Mouse (Mus musculus): Measurements from ENCODE around the gene Rnh1.

Rnh1 gene

DNA sequence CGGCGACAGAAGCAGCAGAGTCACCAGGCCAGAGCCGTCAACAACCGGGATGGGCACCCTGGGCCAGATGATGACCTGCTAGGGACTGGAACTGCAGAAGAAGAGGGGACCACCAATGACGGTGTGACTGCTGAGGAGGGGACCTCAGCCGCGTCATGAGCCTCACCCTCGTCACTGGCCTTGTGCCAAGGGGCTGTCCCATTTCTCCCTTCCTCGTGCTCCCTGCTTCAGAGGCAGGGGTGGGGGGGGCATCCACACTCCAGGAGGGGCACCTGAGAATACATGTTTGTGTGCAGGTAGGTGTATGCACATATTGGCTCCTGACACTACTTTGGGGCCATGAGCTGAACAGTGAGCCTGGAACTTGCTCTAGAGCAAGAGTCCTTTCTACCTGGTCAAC is 17.3 kb downstream of the Rnh1 start:
- no peak for DNase-seq

DNA sequence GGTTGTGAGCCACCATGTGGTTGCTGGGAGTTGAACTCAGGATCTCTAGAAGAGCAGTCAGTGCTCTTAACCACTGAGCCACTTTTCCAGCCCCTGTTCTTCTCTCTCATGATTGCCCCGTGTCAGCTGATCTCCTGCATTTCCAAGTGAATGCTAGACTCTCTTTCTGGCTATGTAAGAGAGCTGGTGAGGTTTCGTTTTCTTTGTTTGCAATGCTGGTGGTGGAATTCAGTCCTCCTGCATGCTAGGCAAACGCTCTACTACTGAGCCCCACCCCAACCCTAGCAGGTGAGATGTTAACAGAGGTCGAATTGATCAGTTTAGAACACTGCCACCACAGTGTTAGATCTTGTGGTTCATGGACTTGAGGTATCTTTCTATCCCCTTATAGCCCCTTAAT is 24.0 kb downstream of the Rnh1 start:
- DNase-seq, result no peak

DNA sequence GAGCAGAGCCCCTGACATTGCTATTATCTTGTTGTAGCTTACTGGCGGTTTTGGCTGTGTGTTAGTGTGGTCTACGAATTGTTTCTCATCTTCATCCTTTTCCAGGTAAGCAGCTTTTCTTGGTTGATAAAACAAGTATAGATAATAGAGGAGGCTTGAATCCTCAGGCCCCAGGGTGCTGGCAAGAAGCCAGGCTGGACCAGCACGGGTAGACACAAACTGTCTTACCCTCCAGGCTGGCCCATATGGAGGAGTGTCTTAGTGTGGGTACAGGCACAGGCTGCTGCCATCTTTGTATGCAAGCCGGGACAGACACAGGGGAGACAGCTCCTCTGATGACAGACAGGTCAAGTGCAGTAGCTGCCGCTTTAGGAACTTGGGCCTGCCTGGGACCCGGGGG is 25.6 kb downstream of the Rnh1 start:
- no peak for DNase-seq

DNA sequence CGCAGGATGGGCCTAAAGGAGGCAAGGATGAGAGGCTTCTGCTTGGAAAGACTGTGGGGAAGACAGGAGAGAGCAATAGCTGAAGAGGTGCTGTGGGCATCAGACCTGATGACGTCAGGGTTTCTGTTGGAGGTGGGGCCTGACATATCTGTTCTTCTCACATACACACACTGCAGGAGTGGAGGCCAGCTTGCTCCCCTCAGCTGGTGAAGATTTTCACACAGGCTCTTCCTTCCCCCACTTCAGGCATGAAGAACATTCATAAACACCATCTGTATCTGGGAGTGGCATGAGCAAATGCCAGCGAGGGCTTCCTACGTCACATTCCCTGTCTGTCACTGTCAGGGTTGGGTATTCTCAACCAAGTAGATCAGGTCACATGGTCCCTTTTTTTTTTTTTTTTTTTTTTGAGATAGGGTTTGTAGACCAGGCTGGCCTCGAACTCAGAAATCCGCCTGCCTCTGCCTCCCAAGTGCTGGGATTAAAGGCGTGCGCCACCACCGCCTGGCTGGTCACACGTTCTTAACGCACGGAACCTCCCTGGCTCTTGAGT is 26.5 kb downstream of the Rnh1 start:
- no peak for DNase-seq

DNA sequence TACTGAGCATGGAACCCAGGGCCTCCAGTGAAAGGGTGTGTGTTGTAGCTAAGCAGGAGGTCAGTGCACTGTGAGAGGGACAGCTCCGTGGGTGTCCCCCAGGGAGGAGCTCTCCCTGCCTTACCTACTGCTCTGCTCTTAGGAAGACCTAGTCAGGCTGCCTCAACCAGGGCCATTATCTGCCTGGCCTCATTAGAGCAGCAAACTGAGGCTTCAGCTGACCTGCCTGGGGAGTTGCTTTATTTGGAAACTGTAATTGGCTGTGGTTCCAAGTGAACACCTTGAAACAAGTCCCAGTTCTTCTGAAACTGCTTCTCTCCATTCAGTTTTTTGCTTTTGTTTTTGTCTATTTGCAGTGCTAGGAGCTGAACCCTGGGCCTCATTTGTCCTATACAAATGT is 27.3 kb downstream of the Rnh1 start:
- DNase-seq, result no peak

DNA sequence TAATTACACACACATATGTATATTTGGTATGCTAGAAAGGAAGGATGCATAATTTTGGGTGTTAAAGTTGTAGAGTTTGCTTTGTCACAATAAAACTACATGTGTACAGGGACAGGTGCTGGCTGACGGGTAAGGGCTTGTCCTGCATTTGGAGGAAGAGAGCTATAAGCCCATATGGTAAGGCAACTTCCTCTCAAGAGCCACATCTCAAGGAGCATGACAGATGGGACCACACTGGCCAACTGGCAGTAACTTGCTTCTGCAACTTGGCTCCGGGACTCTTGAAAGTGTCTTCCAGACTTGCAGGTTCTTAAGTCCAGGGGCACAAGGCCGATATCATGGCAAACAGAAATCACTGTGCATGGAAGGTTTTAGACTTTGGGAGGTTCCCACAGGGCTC is 28.0 kb downstream of the Rnh1 start:
- no peak for DNase-seq

DNA sequence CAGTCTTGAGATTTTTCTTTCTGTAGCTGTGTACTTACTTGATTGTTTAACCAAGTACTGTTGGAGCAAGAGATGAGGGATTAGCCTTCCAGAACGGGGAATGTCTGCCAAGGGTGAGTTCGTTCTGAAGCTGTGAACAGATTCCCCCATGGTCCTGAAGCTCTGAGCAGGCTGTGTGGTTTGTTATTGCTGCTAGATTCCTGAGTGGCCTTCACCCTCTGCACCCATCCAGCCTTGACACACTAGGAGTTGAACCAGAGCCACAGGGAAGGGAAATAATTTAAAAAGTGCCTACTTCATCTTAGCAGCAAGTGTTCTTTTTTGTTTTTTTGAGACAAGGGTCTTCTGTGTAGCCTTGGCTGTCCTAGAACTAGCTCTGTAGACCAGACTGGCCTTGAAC is 28.8 kb downstream of the Rnh1 start:
- no peak for DNase-seq

DNA sequence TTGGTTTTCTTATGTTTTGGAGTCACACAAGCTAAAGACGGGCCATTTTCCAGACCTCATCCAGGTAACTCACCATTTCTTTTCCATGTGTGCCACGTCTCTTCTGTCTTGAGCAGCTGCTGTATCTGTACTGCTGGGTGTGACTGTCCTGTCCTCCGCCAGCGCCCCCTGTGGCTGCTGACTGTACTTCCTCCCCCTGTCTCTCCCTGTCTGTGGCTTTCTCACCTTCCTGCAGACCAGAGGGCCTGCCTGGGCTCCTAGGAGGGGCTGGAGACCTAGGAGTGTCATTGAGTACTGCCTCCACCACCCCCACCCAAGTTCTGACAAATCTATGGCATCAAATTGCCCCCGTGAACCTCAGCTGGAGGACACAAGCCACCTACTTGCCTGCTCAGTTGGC is 29.5 kb downstream of the Rnh1 start:
- peak; percentile 50 to 54 for DNase-seq

DNA sequence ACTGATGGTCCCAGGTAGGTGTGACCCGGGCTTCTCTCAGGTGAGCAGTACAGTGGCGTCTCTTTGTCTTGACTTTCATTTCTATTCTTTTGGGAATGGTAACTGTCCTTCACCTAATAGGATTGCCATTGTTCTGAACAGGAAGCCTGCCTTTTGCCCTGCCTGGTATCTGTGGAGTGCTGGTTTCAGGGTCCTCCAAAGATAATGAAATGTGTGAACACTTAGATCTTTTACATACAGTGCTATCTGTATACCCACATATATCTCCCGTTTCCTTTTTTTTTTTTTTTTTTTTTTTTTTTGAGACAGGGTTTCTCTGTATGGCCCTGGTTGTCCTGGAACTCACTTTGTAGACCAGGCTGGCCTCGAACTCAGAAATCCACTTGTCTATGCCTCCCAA is 31.3 kb downstream of the Rnh1 start:
- no peak for DNase-seq

DNA sequence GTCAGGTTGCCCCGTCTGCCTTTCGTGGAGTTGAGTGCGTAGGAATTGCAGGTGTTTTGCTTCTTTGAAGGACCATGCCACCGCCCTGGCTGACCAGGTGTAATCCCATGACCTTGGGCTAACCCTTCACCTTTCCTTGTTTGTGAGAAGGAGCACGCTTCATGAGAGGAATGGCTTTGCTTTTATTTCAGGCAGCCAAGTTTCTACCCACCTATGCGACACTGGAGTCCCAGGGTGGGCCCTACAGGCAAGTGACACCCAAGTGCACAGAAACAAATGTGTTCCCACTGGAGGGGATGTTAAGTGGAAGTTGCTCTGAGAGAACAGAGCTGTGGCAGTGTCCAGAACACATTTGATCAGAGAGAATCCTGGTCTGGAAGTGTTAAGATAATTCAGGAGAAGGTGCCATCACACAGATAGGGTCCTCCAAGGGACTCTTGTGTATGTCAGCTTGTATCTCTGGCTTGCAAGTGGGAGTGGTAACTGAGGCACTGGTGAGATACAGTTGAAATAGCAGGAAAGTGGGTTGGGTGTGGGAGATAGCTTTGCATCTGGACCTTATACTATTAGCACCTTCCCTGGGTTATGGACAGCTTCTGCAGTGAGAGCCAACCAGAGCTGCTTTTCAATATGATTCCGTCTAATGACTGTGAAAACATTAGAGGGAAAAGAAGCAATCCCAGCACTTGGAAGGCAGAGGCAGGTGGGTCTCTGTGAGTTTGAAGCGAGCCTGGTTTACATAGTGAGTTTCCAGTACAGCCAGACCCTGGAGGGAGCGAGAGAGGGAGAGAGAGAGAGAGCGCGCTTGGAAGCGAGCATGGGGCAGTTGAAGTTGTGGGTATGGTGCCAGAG is 40.5 kb downstream of the Rnh1 start:
- peak in 1 of 2 experiments; percentile 30 for DNase-seq

DNA sequence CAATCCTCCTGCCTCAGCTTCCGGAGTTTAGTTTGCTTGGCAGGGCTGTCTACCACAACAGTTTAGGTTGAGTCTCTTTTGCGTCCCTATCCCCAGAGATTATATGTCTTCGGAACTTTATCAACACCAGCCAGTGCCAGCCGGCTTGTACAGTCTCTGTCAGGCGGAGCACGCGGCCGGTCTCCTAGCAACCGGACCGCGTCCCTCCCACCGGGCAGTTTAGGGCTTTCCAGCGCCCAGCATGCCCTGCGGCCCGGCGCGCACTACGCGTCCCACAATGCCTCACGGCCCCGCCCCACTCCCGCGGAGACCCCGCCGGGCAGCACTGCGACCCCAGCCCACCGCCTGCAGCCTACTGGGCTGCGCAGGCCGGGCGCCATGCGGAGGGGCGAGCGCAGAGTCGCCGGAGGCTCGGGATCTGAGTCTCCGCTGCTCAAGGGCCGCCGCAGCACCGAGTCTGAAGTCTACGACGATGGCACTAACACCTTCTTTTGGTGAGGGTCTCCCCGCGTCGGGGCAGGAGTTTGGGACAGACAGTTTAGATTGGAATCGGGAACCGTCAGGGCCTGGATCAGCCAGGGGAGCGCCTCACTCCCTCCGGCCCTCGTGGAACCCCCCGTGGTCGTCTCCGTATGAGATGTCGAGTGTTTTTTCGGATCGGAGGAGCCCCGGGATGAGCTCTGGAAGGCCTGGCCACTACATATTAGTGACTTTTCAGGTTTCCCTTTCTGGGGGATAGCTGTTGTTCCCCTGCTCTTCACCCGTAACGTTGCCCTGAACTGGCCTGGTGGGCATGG is 41.4 kb downstream of the Rnh1 start:
- peak; percentile 93 to 96 for DNase-seq

DNA sequence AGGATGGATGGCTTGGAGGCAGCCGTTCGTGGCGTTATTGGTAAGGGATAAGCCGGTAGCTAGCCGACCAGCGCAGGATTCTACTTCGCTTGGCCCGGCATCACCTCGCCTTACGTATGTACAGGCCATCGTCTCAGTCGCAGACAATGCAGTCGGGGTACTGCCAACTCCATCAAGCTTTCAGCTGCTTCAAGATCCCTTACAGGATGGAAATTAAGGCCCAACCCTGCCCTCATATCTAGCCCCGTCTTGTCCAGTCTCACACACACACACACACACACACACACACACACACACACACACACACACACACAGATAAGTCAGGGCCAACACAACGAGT is 49.2 kb downstream of the Rnh1 start:
- no peak for DNase-seq

DNA sequence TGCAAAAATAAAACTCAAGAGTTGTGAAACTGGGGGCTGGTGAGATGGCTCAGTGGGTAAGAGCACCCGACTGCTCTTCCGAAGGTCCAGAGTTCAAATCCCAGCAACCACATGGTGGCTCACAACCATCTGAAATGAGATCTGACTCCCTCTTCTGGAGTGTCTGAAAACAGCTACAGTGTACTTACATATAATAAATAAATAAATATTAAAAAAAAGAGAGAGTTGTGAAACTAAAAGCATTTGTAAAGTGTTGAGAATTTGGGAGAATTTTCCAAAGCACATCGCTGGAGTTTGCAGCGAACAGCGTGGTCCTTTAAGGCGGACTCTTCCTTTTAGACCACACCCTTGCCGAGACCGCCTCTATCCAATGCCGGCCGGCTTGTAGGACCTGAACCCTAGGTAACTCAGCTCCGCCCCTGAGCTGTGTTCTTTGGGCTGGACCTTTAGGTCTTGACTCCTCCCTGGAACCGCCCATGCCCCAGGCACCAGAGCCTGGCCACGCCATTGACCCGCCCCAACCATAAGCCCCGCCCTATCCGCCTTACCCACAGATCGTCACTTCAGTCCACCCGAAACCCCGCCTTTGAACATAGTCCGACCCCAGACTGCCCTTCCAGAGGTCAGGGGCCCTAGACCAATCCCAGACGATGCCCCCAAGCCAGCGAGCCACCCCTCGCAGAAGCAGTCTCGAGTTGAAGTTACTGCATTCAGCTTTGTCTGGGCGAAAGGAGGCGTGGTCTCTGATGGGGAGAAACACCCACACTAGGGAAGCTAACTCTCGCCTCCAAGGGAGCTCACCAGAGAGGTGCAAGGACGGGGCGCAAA is 49.8 kb downstream of the Rnh1 start:
- peak; percentile 99 for DNase-seq

DNA sequence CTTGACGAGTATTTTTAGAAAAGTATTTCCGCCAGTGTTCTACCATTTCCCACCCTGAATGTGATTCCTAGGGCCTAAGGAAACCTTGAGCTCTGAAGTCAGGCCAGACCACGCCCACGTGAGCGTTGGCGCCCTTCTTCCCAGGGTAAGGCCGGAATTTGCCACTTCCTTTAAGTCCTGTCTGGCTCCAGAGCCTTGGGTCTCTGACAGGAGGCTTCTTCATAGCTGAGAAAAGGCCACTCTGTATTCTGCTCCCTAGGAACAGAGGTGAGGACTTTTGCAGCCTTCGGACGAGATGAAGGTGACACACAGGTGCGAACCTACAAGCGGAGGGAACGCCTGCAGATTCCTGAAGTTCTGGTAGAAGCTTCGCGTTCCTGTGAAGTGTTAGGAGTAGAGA is 50.4 kb downstream of the Rnh1 start, which contains the start of gene Ptdss2:
Ptdss2 (plus strand) TSS at position 138 of the 400 bp plus-strand sequence.
- DNase-seq, result peak; percentile 81 to 87

DNA sequence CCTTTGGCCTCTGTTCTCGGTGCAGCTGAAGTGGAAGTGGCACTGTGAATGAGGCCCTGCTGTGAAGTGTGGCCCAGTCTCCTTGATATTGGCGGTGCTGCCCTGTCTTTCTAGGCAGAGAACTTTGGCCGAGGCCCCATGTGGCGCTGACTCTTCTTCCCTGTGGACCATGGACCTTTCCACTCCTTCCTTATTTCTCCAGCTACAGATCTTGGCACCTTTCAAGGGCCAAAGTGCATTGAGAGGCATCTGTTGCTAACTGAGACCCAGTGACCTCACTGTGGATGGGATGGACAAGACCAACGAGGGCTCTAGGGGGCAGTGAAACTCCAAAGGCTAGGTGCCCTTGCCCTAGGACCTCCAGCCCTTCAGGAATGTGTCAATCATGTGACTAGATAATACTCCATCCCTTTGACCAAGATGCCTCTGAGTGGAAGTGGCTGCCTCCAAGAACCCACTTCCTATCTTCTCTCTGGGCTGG is 51.6 kb downstream of the Rnh1 start:
- DNase-seq, result peak; percentile 80 to 92

DNA sequence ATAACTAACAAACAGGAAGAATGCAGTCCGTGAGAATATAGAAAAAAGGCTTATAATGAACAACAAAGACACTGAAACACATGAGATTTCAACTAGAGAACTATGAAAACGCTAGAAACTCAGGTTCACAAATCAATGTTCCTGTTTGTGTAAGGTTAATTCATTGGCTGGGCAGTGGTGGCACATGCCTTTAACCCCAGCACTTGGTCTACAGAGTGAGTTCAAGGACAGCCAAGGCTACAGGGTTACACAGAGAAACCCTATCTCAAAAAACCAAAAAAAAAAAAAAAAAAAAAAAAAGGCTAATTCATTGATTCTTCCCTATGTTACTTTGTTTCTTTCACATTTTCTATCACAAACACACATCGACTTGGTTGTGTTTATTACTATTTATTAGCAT is 52.1 kb downstream of the Rnh1 start:
- DNase-seq, result no peak

DNA sequence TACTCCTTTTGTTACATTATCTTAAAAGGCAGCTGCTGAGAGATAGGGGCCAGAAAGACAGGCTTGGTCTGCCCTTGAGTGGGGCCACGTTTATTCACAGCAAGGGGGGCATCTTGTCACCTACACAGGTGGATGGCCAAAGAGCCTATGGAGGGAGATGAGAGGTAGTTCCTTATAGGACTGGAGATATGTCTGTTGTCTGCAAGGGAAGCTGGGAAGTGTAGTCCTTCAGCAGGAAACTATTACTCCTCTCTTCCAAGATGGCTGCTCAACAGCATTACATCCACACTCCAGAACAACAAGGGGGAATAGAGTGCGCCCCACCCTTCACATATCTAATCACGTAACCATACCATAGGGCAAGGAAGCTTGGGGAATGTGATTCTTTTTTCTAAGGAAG is 53.2 kb downstream of the Rnh1 start:
- DNase-seq, result no peak

DNA sequence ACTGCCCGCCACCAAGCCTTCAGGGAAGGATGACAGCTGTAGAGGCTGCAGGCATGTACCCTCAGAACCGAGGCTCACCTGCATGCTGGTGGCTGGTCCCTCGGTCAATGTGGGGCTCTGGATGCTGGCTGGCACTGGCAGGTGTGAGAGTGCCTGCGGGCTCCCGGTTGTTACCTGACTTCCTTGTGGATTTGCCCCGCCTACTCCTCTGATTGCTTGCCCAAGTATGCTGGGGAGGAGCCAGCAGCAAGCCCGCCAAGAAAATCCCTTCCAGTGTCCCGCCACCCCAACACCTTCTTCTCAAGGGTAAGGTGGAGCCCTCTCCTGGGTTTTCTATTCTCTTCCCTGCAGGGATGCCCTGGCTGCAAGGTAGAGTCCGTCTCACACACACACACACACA is 55.0 kb downstream of the Rnh1 start, which contains the start of gene Ano9:
Ano9 (minus strand) TSS at position 171 of the 400 bp plus-strand sequence.
- DNase-seq, result peak; percentile 74 to 86

DNA sequence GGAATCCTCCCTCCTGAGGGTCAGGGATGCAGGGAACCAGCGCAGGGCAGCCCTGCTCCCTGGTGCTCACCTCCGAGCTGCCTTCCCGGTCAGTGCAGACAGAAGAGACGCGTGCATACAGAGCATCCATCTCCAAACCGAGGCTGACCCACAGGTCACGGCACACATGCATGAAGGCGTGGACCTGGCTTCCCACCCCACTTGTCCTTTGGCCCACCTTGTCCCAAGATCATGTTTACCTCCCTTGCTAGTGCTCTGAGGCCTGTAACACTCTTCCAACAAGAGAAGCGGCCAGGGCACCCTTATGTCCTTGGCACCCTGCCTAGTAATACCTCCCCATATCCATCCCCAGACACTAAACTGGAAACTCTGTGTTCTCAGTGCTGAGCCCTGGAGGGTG is 56.8 kb downstream of the Rnh1 start:
- DNase-seq, result no peak

Data from kidney, postnatal 25 days (tissue).